Mouse (Mus musculus) CH12.LX (cell line): ENCODE measurements at regions not wholly inside any gene's neighbourhood (a gene's known extent, or its start where the extent isn't known, plus 50 kb on each side); places are given as distances from the start of the nearest gene placed in this dataset.

ENCODE experiments used
- DNase-seq: peaks from one replicate; pipeline ENCODE4 v3.0.0-alpha.2; 2013; ENCODE audit errors: extremely low read depth
- H3K27ac ChIP-seq: 2 replicates; pipeline ENCODE4 v1.5.1; 2012; ENCODE audit warnings: low read depth, mild to moderate bottlenecking, control low read depth, moderate library complexity; ENCODE audit not compliant: insufficient read depth
- H3K27me3 ChIP-seq: replicated peaks from 2 replicates; pipeline ENCODE3; 2012; ENCODE audit warnings: inconsistent platforms
- H3K36me3 ChIP-seq, 2 experiments: replicated peaks in 1 of 2; 2 replicates each; pipeline versions ENCODE3 to v1.6.1; 2012; ENCODE audit warnings: inconsistent platforms in 1 of 2, low read length in 1 of 2, mild to moderate bottlenecking in 1 of 2, mixed read lengths in 1 of 2, moderate library complexity in 1 of 2; ENCODE audit not compliant: control insufficient read depth in 1 of 2, insufficient read depth in 1 of 2
- H3K4me1 ChIP-seq, 2 experiments: 2 replicates each; pipeline ENCODE4 v1.6.1; 2012; ENCODE audit warnings: inconsistent platforms in 1 of 2, moderate library complexity in 1 of 2; ENCODE audit not compliant: insufficient read depth in 2 of 2, control insufficient read depth in 1 of 2
- H3K4me2 ChIP-seq: 2 replicates; pipeline ENCODE4 v1.6.1; 2012; ENCODE audit warnings: low read depth, mild to moderate bottlenecking, control low read depth; ENCODE audit not compliant: poor library complexity, insufficient read depth, severe bottlenecking
- H3K4me3 ChIP-seq, 3 experiments: fragments of 150-350 bp in 1 of 3; sonication (generic) in 1 of 3; replicated peaks in 1 of 3; 2 replicates each; pipeline versions ENCODE3 to v1.5.1; 2011 to 2012; ENCODE audit warnings: low read depth in 2 of 3, low read length in 2 of 3, mild to moderate bottlenecking in 2 of 3, moderate library complexity in 2 of 3, control low read depth in 1 of 3, improper control_type of control experiment in 1 of 3, inconsistent platforms in 1 of 3, mixed read lengths in 1 of 3; ENCODE audit not compliant: poor library complexity in 1 of 3
- H3K79me2 ChIP-seq: replicated peaks from 2 replicates; pipeline ENCODE4 v1.6.1; 2012; ENCODE audit warnings: mild to moderate bottlenecking, moderate library complexity; ENCODE audit not compliant: control insufficient read depth, poor library complexity, insufficient read depth, severe bottlenecking; ENCODE audit errors: extremely low read depth
- H3K9ac ChIP-seq: 2 replicates; pipeline ENCODE4 v1.6.1; 2012; ENCODE audit warnings: low read depth, mild to moderate bottlenecking, control low read depth, moderate library complexity; ENCODE audit not compliant: insufficient read depth
- H3K9me3 ChIP-seq: replicated peaks from 2 replicates; pipeline ENCODE3; 2012; ENCODE audit warnings: low read length, inconsistent platforms, mixed read lengths
- CTCF ChIP-seq, 2 experiments: IDR thresholded peaks in 1 of 2; conservative IDR thresholded peaks in 1 of 2; 2 replicates each; pipeline ENCODE4 v1.5.1; 2011 to 2012; ENCODE audit warnings: low read depth in 2 of 2, low read length in 2 of 2, improper control_type of control experiment in 1 of 2, inconsistent platforms in 1 of 2, mild to moderate bottlenecking in 1 of 2, moderate library complexity in 1 of 2
- ETS1 ChIP-seq: conservative IDR thresholded peaks from 2 replicates; pipeline ENCODE4 v1.6.1; 2012; ENCODE audit warnings: low read depth, mild to moderate bottlenecking, inconsistent platforms, low read length, improper control_type of control experiment, moderate library complexity
- GABPA ChIP-seq: IDR thresholded peaks from 2 replicates; pipeline ENCODE4 v1.6.1; 2012; ENCODE audit warnings: low read depth, low read length, improper control_type of control experiment, inconsistent platforms; ENCODE audit not compliant: insufficient replicate concordance
- HCFC1 ChIP-seq: IDR thresholded peaks from 2 replicates; pipeline ENCODE4 v1.6.1; 2012; ENCODE audit warnings: low read depth, mild to moderate bottlenecking, inconsistent platforms, low read length, improper control_type of control experiment
- JUND ChIP-seq: conservative IDR thresholded peaks from 2 replicates; pipeline ENCODE4 v1.6.1; 2011; ENCODE audit warnings: low read depth, low read length, improper control_type of control experiment
- MAZ ChIP-seq: IDR thresholded peaks from 2 replicates; pipeline ENCODE4 v1.6.1; 2012; ENCODE audit warnings: low read depth, mild to moderate bottlenecking, inconsistent platforms, low read length, improper control_type of control experiment, moderate library complexity
- MEF2A ChIP-seq: IDR thresholded peaks from 2 replicates; pipeline ENCODE4 v1.6.1; 2014; ENCODE audit warnings: low read depth, mild to moderate bottlenecking, inconsistent platforms, low read length, improper control_type of control experiment, borderline replicate concordance
- MXI1 ChIP-seq: IDR thresholded peaks from 2 replicates; pipeline ENCODE4 v1.6.1; 2011; ENCODE audit warnings: mild to moderate bottlenecking, low read depth, low read length, improper control_type of control experiment
- PAX5 ChIP-seq: IDR thresholded peaks from 2 replicates; pipeline ENCODE4 v1.6.1; 2012; ENCODE audit warnings: low read length, inconsistent platforms, mixed read lengths
- POLR2A ChIP-seq: IDR thresholded peaks from 2 replicates; pipeline ENCODE4 v1.6.1; 2011; ENCODE audit warnings: low read depth, mild to moderate bottlenecking, improper control_type of control experiment, low read length
- RCOR1 ChIP-seq: conservative IDR thresholded peaks from 2 replicates; pipeline ENCODE4 v1.6.1; 2012; ENCODE audit warnings: low read depth, mild to moderate bottlenecking, inconsistent platforms, low read length, improper control_type of control experiment
- UBTF ChIP-seq: IDR thresholded peaks from 2 replicates; pipeline ENCODE4 v1.6.1; 2012; ENCODE audit warnings: low read depth, mild to moderate bottlenecking, inconsistent platforms, low read length, improper control_type of control experiment, moderate library complexity
- USF1 ChIP-seq: IDR thresholded peaks from 2 replicates; pipeline ENCODE4 v1.6.1; 2014; ENCODE audit warnings: low read depth, mild to moderate bottlenecking, inconsistent platforms, low read length, improper control_type of control experiment
- USF2 ChIP-seq: conservative IDR thresholded peaks from 2 replicates; pipeline ENCODE4 v1.6.1; 2011; ENCODE audit warnings: low read depth, low read length, improper control_type of control experiment
- ZC3H11A ChIP-seq: IDR thresholded peaks from 2 replicates; pipeline ENCODE4 v1.6.1; 2012; ENCODE audit warnings: low read depth, mild to moderate bottlenecking, inconsistent platforms, low read length, improper control_type of control experiment
- ZNF384 ChIP-seq: IDR thresholded peaks from 2 replicates; pipeline ENCODE4 v1.6.1; 2012; ENCODE audit warnings: low read depth, low read length, improper control_type of control experiment, inconsistent platforms
- dilution Hi-C: fragments of 300-500 bp; cut with MboI; formaldehyde crosslinking; loops from 2 replicates; pipeline ENCODE4 v1.14.3; 2020; ENCODE audit warnings: low sequenced_read_pairs; ENCODE audit not compliant: extremely low pct_unique_long_range_greater_than_20kb, extremely low pct_ligation_motif_present
- in situ Hi-C: fragments of 300-500 bp; cut with MboI; formaldehyde crosslinking; loops from 3 replicates; pipeline ENCODE4 v1.14.3; 2019; ENCODE audit warnings: low sequenced_read_pairs, low pct_ligation_motif_present, low pct_unique_long_range_greater_than_20kb, mixed read lengths

- no peaks in the 10 kb centered on the region for H3K4me1 ChIP-seq
- H3K9ac ChIP-seq: no peak overlapping the region
- no peaks in the 10 kb centered on the region for H3K9me3 ChIP-seq
- dilution Hi-C loops (no loop called here), in situ Hi-C loops (no loop called here)
- no peak overlapping the region for H3K4me2 ChIP-seq
- no peak for TF ChIP-seq POLR2A
- no peak for TF ChIP-seq MXI1
- TF ChIP-seq JUND: no peak
- no peak for TF ChIP-seq ETS1
- no peak for TF ChIP-seq GABPA
- TF ChIP-seq USF2: no peak
- TF ChIP-seq MEF2A: no peak
- TF ChIP-seq RCOR1: no peak
- no peak for TF ChIP-seq CTCF (conservative IDR thresholded peaks at IDR 0.05 in 1 of 2, IDR thresholded peaks at IDR 0.05 in 1 of 2; ENCODE audit: low read depth in 2 of 2, low read length in 2 of 2)
- TF ChIP-seq UBTF: no peak
- no peak for TF ChIP-seq ZC3H11A
- no peak for TF ChIP-seq PAX5
- no peak for TF ChIP-seq MAZ
- TF ChIP-seq HCFC1: no peak
- no peak for TF ChIP-seq ZNF384
- no peak for TF ChIP-seq USF1
- H3K36me3 ChIP-seq: no peaks in the 10 kb centered on the region
- no peaks in the 10 kb centered on the region for H3K79me2 ChIP-seq
- H3K27me3 ChIP-seq: no peaks in the 10 kb centered on the region
- H3K4me3 ChIP-seq: no peak overlapping the region
- no peak overlapping the region for H3K27ac ChIP-seq
- DNase-seq: no peak
Observed at GRCm38 (mm10) chr9:31794911-31795310, 118.4 kb downstream of the Barx2 start.

- in situ Hi-C loops (no loop called here), dilution Hi-C loops (no loop called here)
- no peak overlapping the region for H3K4me2 ChIP-seq
- no peaks in the 10 kb centered on the region for H3K4me1 ChIP-seq
- no peak for DNase-seq
- no peaks in the 10 kb centered on the region for H3K36me3 ChIP-seq
- H3K4me3 ChIP-seq: no peak overlapping the region
- H3K27ac ChIP-seq: no peak overlapping the region
- peaks cover 2% of the 10 kb centered on the region for H3K9me3 ChIP-seq
- no peak overlapping the region for H3K9ac ChIP-seq
- no peaks in the 10 kb centered on the region for H3K27me3 ChIP-seq
- H3K79me2 ChIP-seq: no peaks in the 10 kb centered on the region
- no peak for TF ChIP-seq MAZ
- TF ChIP-seq PAX5: no peak
Observed at GRCm38 (mm10) chr9:31775956-31776355, 137.3 kb downstream of the Barx2 start.
